Mouse (Mus musculus) mesoderm, embryonic 11.5 days (tissue): ENCODE results near the gene Agap2.
A peak's percentile ranks its signal among the peaks of the same experiment; 100 is the strongest.

Experiments
- DNase-seq: peaks from one replicate; pipeline ENCODE4 v3.0.0-alpha.2; 2012; ENCODE audit warnings: low read depth, low spot score

Agap2 gene

DNA sequence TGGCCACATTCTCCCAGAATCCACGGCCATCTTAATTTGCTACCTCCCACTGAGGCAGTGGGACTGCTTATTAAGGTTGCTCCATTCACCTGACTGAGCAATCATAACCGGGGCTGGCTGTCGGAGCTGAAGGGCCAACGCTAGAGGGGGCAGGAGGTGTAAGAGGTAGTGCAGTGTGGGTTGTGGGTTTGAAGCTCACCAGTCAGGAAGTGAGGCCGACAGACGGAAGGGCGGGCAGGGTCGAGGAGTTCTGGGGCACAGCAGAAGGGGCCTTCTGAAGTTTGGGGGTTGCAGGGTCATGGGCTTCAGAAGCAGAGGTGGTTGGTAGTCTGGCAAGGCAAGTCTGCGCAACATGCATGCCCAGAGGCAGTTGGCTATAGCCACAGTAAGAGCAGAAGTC is at the start of gene Agap2:
Gene Agap2, plus strand, starts transcription at position 205 of the 400 bp plus-strand sequence.
- no peak for DNase-seq

DNA sequence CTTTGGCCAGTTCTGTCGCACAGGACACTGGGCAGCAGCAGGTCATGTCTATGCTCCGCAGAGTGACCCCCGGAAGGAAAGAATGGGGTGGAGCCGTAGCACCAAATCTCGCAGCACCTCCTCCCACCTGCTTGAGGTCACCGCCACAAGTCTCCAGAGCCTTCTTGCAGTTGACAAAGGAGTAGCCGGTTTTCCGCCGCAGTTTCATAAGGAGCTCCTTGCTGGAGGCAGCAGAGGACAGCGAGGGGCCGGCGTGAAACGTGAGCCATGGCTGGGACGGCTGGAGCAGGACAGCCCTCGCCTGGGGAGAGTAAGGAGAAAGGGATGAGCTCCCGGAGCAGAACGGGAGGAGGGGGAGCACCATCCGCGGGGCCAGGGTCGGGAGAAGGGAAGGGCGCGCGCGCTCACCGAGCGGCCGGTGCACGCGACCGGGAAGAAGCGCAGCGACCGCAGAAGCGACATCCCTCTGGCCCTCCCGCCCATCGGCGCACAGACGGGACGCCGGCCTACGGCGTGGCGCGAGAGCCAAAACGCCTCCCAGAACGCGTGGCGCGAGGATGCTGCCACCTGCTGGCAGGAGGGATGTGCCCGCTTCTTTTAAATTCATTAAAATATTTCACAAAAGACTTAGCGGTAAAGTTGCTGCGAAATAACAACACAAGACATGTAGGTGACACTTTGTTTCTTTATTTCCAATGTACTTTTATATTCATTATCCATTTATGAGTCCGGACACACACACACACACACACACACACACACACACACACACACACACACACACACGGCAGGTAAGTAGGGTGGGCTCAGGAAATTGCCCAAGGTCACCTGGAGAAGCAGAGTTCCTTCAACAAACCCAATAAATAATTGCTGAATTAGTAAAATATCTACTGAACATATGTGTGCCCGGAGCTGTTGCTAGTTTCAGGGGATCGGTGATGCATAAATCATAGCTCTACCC is 44.5 kb upstream of the Agap2 start, which contains the start of gene Tsfm:
Gene Tsfm, minus strand, starts transcription at position 505 of the 961 bp plus-strand sequence.
- DNase-seq, result peak; percentile 94

DNA sequence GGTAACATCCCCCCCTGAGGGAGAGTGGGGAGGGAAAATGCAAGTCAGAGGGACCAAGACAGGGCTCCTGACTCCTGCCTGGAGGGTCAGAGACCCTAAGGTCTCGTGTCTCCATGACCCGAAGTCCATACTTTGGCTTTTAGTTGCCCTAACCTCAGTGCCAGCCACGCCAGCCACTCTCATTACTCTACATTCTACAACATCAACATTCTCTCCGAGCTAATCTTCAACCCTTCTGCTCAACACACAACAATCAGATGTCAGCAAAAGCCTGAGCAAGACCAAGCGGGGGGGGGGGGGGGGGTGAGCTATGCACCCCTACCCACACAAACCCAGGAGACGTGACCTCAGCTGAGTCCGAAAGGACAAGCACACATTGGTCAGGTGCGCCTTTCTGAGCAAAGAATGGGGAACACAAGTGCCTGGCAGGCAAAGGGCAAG is 41.8 kb upstream of the Agap2 start:
- DNase-seq, result no peak

DNA sequence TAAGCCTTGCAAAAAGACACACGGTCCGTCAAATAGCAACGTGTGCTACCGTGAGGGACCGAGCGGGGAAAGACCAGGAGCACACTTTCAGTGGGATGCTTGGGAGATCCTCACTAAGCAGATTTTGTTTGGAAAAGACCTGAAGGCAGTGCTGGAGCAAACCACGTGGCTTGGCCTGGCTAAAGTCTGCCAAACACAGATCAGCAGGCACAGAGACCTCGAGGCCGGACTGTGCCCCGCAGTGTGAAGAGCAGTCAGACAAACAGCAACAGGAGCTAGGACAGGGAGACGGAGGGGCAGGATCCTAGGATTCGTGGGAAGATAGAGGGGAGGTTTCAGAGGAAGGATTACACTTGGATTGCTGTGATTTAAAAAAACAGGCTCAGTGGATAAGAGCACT is 38.8 kb upstream of the Agap2 start:
- no peak for DNase-seq

DNA sequence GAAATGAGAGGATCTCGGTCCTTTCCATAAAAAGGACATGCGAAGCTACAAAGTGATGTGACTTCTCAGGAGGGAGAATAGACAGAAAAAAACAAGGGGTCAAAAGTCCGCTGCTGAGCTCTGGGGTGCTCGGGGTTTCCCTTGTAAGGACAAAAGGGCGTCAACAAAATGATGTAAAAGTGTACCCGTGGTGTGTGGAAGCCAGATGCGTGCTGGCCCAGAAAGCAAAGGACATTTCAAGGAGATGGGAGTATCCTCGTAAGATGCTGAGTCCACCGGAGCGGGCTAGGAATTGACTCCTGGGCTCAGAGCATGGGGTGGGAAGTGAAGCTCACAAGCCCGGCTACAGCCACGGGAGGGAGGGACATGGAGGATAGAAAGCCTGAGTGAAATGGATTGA is 37.4 kb upstream of the Agap2 start:
- no peak for DNase-seq

DNA sequence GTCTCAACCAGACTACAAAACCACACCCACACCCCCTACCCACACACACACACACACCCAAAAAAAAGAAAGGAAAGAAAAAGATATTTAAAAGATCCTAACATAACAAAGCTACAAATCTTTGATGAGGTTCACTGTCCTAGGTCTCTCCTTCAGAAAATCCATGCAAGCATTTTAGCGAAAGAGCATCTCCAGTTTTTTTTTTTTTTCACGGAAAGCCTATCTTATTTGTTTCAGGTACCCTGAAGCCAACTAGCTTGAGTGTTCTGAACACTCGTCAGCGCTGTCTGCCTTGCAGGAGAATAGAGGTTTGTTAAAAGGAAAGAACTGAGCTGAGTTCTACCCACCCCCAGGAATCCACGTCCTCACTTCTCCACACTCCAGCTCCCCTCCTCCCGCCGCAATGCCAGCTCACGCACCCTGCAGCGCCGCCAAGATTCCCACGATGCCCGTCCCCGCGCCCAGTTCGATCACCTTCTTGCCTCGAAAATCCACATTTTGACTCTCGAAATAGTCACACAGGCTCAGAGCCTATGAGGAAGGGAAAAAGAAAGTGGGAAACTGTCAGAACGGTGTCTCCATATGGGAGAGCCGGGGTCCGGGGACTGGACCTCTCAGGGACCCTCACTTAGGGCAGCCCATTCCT is 34.4 kb upstream of the Agap2 start:
- DNase-seq, result no peak

DNA sequence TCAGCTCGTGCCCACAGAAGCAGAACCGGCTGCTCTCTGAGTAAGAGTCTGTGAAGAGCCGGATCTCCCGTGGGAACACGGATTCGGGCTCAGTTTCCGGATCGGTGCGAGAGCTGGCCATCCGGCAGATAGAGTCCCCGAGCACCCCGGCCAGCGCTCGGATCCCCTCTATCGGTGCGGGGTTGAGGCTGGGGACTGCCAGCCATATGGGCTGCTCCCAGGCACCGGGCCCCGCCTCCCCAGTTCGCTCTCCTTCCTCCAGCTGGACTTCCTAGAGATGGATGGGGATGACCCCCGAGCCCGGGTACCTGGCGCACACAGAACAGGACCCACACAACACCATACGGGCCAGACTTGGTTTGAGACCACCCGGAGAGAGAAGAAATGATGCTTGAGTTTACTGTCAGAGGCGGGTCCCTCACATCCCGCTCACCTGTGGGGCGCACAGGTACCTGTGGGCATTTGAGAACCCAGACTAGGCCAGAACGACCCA is 33.8 kb upstream of the Agap2 start, which contains the start of the genes Mettl1 and Eef1akmt3:
Gene Mettl1, plus strand, starts transcription at position 141 of the 493 bp plus-strand sequence.
Gene Eef1akmt3, minus strand, starts transcription at position 240 of the 493 bp plus-strand sequence.
- DNase-seq, result no peak

DNA sequence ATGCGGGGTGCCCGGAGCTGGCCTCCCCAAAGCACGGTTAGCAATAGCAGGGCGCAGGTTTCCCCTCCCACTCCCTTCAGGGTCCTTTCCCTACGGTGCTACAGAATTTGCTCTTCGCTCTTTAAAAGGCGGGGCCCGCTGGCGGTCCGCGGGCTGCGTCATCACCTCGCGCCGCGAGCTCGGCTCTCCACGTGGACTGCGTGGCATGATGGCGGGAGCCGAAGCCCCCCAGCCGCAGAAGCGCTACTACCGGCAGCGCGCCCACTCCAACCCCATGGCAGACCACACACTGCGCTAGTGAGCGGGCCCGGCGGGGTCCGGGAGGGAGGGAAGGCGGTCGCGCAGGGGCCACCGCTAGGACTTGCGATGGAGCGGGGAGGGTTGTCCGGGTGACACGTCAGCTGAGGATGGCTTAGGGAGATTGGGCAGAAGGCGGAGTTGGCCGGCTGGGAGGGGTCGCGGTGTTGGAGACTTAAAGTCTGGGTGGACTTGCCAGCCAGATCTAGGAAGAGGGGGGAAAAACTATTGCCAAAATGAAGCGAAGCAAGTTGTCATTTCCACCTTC is 33.2 kb upstream of the Agap2 start:
- peak; percentile 94 for DNase-seq

DNA sequence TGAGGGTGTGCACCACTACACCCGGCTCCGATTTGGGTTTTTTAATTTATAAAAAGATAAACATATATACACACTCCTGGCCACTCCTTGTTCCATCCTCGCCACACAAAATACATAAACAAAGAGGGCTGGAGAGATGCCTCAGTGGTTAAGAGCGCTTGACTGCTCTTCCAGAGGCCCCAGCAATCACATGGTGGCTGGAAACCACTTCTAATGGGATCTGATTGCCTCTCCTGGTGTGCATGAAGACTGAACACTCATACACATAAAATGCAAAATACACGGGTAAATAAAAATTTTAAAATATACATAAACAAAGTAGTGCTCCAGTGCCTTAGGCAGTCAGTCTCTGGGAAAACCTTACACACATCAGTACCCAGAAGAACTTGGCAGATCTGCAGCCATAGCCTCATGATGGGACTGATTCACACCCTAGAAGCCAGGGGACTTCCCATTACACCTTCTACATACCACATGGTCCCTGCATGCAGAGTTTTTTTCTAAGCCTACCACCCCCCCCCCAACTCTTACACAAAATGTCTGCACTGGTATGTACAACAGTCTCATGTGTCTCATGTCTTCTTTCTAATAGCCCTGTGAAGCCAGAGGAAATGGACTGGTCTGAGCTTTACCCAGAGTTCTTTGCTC is 32.5 kb upstream of the Agap2 start:
- no peak for DNase-seq

DNA sequence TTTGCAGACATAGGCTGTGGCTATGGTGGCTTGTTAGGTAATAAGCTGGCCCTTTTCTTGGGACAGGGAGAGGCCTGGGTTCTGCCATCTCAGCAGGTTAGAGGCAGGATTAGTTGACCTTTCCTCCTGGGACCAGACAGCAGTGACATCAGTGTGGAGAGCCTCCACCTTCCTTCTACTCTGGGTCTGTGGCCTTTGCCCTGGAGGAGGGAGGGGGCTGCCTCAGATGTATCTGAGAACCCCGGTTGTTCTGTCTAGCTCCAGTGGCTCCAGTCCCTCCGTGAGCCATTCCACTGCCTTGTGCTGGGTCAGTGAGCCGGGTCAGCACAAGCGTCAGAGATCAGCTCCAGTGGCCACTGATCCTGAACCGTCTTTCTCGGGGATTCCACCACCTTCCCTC is 31.9 kb upstream of the Agap2 start:
- DNase-seq, result no peak

DNA sequence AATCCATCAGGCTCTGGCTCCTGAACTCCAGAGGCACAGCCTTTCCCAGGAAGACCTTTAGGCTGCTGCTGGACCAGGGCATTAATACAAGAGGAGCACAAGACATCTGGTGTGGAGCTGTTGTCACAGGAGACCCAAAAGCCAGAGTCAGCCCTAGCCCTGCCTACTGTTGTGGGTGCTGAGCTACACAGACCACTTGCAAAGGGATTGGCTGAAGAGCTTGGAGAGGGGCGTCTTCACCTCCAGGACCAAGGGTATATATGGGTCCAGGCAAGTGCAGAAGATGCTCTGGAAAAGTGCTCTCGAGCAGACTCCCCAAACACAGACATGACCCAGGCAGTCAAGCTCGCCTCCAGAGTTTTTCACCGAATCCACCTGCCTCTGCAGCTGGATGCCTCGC is 27.1 kb upstream of the Agap2 start, which contains the start of gene Cyp27b1:
Gene Cyp27b1, plus strand, starts transcription at position 297 of the 400 bp plus-strand sequence.
- DNase-seq, result no peak

DNA sequence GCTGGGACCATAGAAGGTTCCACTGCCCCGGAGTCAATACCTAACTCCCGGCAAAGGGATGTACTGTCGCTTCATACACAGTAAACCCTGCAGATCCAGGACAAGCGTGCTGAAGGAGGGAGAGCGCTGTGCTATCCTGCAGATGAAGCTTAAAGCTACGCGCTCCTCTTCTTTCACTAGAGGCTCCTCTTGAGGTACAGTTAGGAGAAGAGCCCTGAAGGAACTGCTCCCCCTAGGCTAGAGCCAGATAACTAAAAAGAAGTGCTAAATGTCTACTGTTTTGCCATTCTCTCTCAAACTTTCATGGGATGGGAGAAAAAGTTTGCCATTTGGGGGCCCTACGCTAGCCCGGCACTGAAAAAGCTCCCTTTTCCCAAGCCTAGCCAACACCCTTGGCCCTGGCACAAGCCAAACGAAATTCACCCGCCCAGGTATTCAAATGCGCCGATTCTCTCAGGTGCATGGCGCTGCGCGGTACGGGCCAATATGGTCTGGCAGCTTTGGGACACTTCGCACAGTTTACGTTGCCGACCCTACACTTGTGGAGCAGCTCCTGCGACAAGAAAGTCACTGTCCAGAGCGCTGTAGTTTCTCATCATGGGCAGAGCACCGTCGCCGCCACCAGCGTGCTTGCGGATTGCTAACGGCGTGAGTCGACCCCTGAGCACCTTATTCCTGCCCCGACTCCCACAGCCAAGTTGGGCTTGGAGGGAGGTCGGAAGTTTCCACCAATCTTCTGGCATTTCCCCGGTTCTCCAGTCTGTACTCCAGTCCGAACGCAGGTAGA is 26.3 kb upstream of the Agap2 start:
- no peak for DNase-seq

DNA sequence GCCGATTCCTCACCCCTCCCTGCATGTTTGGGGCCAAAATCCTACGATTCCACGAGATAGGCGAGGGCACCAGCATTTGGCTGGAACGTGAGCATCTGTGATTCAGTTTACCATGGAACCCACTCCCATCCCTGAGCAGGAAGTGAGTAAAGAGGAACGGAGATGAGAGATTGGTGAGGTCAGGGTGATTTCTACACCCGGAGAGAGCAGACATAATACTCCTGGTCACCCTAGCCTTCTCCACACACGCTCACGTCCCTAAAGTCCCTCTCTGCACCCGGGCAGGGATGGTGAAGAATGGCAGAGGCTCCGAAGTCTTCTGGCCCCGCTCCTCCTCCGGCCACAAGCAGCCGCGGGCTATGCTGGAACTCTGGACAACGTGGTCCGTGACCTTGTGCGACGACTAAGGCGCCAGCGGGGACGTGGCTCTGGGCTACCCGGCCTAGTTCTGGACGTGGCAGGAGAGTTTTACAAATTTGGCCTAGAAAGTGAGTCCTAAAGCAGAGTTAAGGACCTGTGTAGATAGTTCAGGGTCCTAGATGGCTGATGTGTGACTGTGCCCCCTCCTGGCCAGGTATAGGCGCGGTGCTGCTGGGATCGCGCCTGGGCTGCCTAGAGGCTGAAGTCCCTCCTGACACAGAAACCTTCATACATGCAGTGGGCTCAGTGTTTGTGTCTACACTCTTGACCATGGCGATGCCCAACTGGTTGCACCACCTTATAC is 25.5 kb upstream of the Agap2 start:
- no peak for DNase-seq

DNA sequence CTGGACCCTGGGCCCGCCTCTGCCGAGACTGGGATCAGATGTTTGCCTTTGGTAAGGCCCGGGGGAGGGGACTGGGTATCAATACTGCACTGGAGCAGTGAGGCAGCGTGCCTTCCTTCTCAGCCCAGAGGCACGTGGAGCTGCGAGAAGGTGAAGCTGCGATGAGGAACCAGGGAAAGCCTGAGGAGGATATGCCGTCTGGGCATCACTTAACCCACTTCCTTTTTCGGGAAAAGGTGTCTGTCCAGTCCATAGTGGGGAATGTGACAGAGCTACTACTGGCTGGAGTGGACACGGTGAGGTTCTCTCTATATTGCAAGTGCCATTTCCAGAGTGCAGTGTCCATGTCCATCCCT is 25.0 kb upstream of the Agap2 start:
- no peak for DNase-seq

DNA sequence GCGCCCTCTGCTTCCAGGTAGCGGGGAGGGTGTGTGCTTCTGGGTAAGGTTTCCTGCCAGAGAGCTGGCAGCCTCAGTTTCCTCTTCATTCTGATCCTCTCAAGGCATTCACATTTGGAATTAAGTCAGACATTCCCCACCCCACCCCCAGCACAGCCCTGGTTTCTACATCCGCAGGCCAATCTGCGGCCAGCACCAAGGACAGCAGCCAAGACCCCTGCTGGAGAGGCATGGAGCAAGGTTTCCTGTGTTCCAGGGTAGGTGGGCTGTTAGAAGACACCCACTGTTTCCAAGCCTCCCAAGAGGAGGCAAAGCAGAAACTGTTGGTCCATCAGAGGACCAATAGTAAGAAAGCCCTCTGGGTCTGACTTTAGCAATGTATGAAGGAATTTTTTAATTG is 20.4 kb upstream of the Agap2 start:
- no peak for DNase-seq

DNA sequence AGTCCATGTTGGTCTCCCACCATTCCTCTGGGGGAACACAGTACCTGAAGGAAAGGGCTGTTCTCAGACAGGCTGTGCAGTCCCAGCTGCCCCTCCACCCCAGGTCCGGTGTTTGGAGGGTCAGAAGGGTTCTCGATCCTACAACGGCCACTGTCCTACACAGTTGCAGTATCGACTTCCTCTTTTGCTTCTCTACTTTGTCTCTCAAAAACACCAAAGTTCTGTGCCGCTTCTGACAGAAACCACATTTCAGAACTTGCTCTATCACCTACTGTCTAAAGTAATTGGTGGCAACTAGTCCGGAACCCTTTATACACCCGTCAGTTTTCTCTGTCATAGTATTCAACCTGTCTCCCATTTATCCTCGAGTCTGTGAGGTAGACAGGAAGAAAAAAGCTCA is 19.7 kb upstream of the Agap2 start:
- DNase-seq, result no peak

DNA sequence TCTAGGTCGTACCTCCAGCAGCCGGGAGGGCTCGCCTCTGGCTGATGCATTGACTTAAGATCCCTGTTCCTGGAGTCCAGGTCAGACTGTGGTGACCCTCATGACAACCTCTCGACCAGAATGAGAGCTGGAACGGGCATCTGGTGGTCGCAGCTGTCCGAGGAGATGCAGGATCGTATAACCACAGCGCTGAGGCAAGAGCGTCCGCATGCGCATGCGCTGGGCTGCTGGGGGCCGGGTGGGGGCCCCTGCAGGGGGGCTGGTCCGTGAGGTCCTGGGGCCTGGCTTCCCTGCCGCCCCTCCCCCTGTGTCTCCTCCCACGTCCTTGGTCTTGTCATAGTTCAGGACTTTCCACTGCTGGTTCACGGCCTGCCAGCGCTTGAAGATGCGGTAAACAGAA is 18.6 kb upstream of the Agap2 start:
- no peak for DNase-seq

DNA sequence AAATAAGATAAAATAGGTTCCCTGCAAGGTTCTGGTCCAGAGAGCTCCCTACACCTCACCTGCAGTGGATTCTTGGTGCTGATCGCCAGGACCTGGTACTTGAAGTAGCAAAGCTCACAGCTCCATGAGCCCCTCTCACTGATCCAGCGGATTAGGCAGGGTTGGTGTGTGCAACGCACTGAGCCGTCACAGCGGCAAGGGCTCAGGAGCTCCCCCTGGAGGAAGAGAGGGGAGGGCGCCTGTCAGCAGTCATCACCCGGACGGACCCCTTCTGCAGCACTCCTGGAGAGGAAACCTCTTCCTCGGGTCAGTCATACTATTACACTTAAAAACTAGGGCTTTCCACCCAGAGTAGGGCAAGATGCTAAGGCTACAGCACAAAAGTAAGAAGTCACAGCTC is 16.9 kb upstream of the Agap2 start:
- peak; percentile 88 for DNase-seq

DNA sequence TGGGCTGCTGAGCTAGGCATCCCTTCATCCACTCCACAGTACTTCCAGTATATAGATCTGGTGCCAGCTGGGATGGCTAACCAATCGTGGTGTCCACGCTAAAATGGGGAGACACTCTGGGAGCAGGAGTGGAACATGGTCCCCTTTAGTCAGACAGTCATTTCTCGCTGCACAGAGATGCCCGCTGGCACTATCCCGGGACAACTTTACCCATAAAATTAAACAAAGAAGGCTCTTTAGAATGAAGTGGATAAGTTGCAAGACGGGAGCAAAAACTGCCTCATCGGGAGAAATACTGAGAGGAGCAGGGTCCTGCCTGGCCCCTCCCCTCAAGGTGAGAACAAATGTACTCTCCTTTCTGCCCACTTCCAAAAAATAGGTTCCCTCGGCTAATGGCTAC is 16.4 kb upstream of the Agap2 start:
- DNase-seq, result no peak
